Mouse (Mus musculus): Measurements from ENCODE around the gene Strn.
A peak's percentile ranks its signal among the peaks of the same experiment; 100 is the strongest.
"Not testable (repeated sequence)": the region's sequence is repeated elsewhere in the genome, so short reads cannot be mapped to it uniquely, and the experiment has no call there.

Gene Strn

GRCm38 (mm10) chr17:78710258-78710657 lies 26.7 kb downstream of the Strn start:
- DNase-seq (ENCODE audit: low read depth, low spot score) = no peak

DNA sequence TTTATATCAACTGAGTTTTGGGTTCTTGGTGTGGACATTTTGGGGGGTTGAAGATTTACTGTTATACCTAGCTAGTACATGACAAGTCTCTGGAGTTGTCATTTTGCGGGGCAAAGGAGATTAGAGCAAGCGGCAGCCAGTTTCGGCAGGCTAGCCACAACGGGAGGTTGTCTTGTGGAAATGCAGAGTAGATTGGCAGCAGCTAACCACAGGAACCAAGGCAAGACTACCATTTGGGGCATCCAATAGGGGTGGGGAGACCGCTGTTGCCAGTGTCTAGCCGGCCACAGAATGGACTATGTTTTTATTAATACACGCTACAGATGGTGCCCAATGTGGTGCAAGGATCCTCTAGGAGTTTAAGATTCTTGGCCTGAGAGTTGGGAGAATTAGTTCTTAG lies 28.6 kb downstream of the Strn start:
- DNase-seq (ENCODE audit: low read depth, low spot score) = no peak

- DNase-seq (ENCODE audit: low read depth, low spot score) = no peak
These were observed 34.0 kb downstream of the Strn start for GRCm38 (mm10) chr17:78702988-78703387.

- no peak for DNase-seq (ENCODE audit: low read depth, low spot score)
These were observed 38.0 kb downstream of the Strn start for GRCm38 (mm10) chr17:78698965-78699364.

DNA sequence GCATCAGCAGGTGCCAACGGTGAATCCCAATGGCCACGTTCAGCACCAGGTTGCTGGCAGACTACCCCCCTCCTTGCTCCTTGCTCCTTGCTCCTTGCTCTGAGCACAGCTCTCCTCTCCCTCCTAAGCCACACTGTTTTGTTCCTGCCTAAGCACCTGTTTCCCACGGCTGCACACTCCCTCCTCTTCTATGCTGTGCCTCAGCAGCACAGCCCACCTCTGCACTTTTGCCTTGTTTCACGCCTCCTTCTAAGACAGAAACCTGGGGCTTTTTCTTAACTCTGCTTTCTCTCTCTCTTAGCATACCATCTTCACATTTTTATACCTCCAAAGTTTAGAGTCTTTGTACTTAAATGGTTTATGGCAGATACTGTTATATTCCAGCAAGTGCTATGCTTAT lies 39.5 kb downstream of the Strn start:
- no peak for DNase-seq (ENCODE audit: low read depth, low spot score)

DNA sequence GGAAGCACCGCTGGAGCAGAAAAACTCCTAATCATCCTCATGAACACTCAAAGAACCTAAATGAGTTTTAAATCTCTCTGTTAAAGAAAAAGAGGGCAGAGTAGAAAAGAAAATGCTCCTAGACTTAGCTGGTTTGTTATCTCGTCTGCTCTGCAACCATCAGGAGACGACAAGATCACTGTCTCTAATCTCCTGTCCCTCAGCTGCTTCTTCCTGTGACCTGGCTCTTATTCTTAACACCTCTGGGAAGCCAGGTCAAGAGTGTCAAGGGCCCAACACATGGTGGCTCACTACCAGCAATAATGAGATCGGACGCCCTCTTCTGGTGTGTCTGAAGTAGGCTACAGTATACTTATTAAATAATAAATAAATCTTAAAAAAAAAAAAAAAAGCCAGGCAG lies 40.1 kb downstream of the Strn start:
- no peak for DNase-seq (ENCODE audit: low read depth, low spot score)

DNA sequence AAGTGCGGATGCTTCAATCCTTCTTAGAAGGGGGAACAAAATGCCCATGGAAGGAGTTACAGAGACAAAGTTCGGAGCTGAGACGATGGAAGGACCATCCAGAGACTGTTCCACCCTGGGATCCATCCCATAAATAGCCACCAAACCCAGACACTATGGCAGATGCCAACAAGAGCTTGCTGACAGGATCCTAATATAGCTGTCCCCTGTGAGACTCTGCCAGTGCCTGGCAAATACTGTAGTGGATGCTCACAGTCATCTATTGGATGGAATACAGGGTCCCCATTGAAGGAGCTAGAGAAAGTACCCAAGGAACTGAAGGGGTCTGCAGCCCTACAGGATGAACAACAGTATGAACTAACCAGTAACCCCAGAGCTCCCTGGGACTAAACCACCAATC lies 47.8 kb downstream of the Strn start:
- DNase-seq (ENCODE audit: low read depth, low spot score) = not testable (repeated sequence)

- no peak for DNase-seq (ENCODE audit: low read depth, low spot score)
These were observed 49.0 kb downstream of the Strn start for GRCm38 (mm10) chr17:78687971-78688370.

DNA sequence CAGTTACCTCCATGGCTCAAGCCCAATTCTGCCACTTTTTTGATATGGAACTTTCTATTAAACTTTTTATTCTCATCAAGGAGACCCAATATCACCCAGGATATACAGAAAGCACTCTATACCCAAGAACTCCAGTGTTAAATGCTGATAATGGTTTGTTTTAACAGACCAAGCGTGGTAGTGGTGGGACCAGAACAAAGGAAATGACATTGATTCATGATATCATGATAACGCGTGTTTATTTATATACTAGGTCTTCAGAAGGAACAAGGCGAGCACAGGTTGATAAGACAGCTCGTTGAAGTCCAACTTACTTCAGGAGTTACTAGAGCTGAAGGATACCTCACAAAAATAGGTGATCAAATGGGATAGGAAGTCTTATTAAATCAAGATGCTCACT lies 52.0 kb downstream of the Strn start:
- no peak for DNase-seq (ENCODE audit: low read depth, low spot score)

DNA sequence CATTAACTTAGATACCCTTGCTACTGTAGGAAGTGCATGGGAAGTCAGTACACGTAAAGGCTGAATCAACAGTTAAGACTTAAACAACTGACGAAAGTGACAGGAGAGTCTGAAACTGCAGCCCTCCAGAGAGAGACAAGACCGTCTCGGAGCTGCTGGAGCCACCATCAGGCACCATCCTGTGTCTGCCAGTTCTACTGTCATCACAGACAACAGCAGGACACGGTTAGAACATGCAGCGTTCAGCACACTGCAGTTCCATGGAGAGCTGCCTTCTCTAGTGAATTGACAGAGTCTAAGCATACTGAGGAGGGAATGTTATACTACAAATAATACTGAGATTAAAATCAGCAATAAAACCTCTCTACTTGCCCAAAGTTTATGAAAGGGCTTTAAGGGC lies 54.6 kb downstream of the Strn start:
- DNase-seq (ENCODE audit: low read depth, low spot score) = no peak

DNA sequence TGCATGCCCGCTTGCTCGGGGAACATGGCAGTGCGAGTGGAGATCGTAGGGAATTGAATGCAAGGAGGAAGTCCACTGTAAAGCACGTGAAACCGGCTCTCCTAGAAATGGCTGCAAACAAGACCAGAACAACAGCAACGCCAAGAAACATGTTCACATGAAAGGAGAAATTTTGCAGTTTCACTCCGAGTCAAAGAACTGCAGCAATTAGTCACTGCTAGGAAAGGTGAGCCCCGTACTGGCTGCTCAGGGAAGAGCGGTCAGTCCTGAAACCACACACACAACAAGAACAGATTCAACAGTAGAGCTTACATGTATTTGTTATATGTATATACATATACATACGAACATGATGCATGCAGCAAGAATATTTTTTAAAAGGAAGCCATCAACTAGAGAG lies 57.5 kb downstream of the Strn start:
- DNase-seq (ENCODE audit: low read depth, low spot score) = no peak

DNA sequence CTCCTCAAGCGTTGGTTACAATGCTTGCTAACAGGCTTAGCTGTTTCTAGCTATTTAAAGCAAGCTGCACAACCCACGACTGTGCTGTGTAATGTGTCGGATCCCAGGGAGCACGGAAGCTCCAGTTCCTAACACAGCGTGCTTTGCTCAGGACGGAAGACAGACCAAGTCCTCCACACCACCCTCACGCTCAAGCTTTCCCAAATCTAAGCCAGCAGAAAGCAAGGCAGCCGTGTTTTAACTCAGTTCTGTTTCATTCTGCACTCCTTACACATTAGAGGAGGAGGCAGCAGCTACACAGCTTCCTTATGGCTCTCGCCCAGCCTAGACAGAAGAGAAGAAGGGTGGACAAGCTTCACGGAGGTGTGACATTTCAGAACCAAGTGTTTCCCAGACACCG lies 60.2 kb downstream of the Strn start:
- DNase-seq (ENCODE audit: low read depth, low spot score) = no peak

GRCm38 (mm10) chr17:78664962-78665545 lies 71.9 kb downstream of the Strn start:
- no peak for DNase-seq (ENCODE audit: low read depth, low spot score)

DNA sequence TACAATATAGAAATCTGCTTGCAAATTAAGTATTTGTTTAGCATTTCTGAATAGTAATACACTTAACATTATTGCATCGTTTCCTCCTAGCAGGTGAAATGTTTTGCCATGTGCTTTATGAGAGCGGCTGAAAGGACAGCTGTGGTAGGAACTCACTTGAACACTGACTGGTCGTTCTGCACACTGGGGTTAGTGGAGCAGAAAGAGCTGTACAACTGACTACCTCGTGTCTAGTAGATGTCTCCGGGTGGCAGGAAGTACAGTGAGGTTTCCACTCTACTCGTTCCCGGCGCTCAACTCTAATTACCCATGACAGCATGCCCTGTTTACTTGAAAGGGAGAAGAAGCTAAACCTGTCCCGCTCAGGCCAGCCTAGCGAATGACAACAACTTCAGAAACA lies 82.2 kb downstream of the Strn start:
- no peak for DNase-seq (ENCODE audit: low read depth, low spot score)

GRCm38 (mm10) chr17:78643853-78644475 lies 93.0 kb downstream of the Strn start:
- no peak for DNase-seq (ENCODE audit: low read depth, low spot score)

DNA sequence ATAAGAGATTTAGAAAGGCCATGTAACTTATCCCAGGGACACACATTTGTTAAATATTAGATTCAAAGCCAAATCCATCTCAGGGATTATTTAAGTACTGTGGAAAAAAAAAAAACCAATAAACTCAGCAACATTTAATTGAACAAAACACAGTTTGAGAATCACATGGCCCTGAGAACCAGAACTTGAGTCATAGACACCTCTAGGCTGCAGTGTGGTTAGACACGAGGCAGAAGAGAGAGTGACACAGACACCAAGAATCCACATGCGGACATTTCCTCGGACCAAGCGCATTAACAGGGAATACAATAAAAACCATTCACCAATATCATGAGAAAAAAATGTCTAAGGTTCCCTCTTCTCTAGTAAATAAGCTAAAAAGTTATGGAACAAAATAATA lies 94.7 kb downstream of the Strn start:
- DNase-seq (ENCODE audit: low read depth, low spot score) = no peak

DNA sequence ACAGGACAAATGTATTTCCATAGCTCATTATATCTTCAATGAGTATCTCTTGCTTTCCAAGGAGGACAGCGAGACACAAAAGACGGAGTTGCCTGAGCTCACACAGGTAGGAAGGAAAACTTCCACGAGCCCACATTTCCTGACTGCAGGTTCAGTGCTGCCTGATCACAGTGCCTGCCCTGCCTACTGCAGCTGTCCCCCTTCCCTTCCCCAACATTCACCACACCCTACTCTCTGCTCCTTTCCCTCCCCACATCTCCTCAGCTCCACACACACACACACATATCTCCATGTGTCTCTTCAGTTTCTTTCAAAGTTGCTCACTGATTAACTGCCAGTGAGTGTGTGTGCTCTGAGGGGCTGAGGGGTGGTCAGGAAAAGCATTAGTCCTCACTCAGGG lies 96.6 kb downstream of the Strn start:
- DNase-seq (ENCODE audit: low read depth, low spot score) = no peak

DNA sequence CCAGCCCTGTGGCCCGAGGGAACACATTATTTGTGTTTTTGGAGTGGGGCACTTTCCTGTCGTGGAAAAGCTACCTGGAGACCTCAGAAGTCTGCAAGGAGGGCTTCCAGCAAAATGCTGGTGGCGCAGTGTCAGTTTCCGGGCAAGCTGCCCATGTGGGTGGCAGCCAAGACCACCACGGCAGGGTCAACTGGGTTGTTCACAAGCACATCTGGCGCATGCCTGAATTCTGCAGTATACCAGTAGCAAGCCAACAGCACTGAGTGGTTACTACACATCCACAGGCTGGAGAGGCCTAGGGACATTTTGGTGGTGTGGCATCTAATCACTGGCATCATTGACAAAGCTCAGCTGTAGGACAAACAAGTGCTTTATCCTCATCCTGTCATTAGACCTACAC lies 97.9 kb downstream of the Strn start:
- DNase-seq (ENCODE audit: low read depth, low spot score) = no peak

DNA sequence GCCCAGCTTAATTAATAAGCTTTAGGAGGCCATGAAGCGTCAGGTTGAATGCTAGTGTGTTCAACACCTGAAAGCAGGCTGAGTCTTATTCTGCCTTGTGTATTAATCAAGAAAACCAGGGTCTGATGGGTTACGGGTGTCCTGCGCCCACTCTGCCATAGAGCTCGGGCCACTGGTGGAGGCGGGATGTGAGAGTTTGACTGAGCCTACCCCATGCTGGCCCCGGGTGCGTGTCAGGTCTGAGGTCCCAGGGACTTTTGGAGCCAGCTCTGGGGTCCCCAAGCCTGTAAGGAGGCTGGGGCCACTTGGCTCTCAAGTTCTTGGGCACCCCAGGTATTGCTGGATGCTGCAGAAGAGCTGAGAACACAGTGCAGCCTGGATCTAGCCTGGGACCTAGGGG lies 99.9 kb downstream of the Strn start:
- no peak for DNase-seq (ENCODE audit: low read depth, low spot score)

- DNase-seq (ENCODE audit: low read depth, low spot score) = peak; percentile 90
These were observed 101.4 kb downstream of the Strn start for GRCm38 (mm10) chr17:78635616-78636015.

- DNase-seq (ENCODE audit: low read depth, low spot score) = no peak
These were observed 112.1 kb downstream of the Strn start for GRCm38 (mm10) chr17:78624941-78625340.

- no peak for DNase-seq (ENCODE audit: low read depth, low spot score)
These were observed 115.1 kb downstream of the Strn start for GRCm38 (mm10) chr17:78621863-78622262.

DNA sequence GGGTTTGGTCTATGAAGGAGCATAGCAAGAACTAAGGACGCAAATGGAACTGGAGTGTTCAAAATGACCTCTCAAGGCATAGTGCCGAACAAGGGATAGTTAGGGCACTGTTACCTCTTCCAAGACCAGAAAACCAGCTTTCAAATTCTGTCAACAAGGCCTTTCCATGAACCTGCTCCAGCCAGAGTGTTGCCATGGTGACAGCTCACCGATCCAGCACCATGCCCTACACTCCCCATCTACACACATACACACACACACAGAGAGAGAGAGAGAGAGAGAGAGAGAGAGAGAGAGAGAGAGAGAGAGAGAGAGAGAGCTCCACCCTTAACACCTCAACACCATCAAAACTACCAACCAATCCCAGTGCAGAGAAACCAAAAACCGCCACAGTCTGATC lies 116.3 kb downstream of the Strn start:
- no peak for DNase-seq (ENCODE audit: low read depth, low spot score)

GRCm38 (mm10) chr17:78619981-78620380 lies 117.0 kb downstream of the Strn start:
- no peak for DNase-seq (ENCODE audit: low read depth, low spot score)

Data from ZHBTc4 (cell line).